Mouse (Mus musculus) gastrocnemius, adult 8-10 months (tissue): ENCODE data around the gene Slc16a14. TPM values are rescaled to one million over a fixed set of nuclear protein-coding genes. Genes with fewer than 3 reads are reported as not detected.

Source experiments
- DNase-seq, 2 experiments: peaks; one replicate each; pipeline ENCODE4 v3.0.0; 2022; ENCODE audit warnings: low spot score in 2 of 2
- total RNA-seq, 4 experiments: library from RNA; stranded (reverse); gene quantifications; 2 replicates each; pipeline ENCODE4 v1.2.4; 2022

The Slc16a14 gene
- total RNA-seq, 4 experiments from 2014 or later, result 0.07 to 0.15 TPM; not detected in 2

- DNase-seq, result no peak
Observed at GRCm38 (mm10) chr1:84866706-84867230, 68.2 kb downstream of the Slc16a14 start.

GRCm38 (mm10) chr1:84866231-84866630 lies 68.7 kb downstream of the Slc16a14 start:
- DNase-seq, result no peak

- DNase-seq, result no peak
Observed at GRCm38 (mm10) chr1:84864645-84865044, 70.3 kb downstream of the Slc16a14 start.

GRCm38 (mm10) chr1:84861255-84861630 lies 73.7 kb downstream of the Slc16a14 start:
- DNase-seq, result no peak

GRCm38 (mm10) chr1:84860360-84861254 lies 74.3 kb downstream of the Slc16a14 start:
- DNase-seq, result no peak

GRCm38 (mm10) chr1:84859597-84859996 lies 75.3 kb downstream of the Slc16a14 start:
- no peak for DNase-seq

Other genes starting within 250 kb of the Slc16a14 start
- gene Dner, start 238.9 kb downstream of the Slc16a14 start, total RNA-seq, result not detected
- gene Fbxo36, start 95.3 kb downstream of the Slc16a14 start, total RNA-seq, result 1 to 10 TPM; 1.6 to 4.5 (median 3.0) TPM
- gene Trip12, start 94.6 kb downstream of the Slc16a14 start, total RNA-seq, result 100 to 1,000 TPM; 184 to 209 (median 202) TPM
- not detected for gene Gm10553, start 165.0 kb upstream of the Slc16a14 start, total RNA-seq
- under 1 TPM in 2 of 4 experiments, not detected in 2; 0.43 to 0.56 TPM for gene A530032D15Rik, start 174.7 kb upstream of the Slc16a14 start, total RNA-seq